Mouse (Mus musculus) adrenal gland, postnatal 0 days (tissue): ENCODE data around the gene Gata2. TPM values are rescaled to one million over a fixed set of nuclear protein-coding genes. Genes with fewer than 3 reads are reported as not detected.

Experiments used
- polyA plus RNA-seq: library from polyadenylated mRNA; unstranded; fragments of >200 nt; fragmentation: Nextera tagmentation; extraction: Ambion mirVana; gene quantifications from 2 replicates; pipeline ENCODE4 v1.2.1, GENCODE M21; 2015

Gata2 gene
- polyA plus RNA-seq, result 84.7 and 125 TPM in 2 replicates

DNA sequence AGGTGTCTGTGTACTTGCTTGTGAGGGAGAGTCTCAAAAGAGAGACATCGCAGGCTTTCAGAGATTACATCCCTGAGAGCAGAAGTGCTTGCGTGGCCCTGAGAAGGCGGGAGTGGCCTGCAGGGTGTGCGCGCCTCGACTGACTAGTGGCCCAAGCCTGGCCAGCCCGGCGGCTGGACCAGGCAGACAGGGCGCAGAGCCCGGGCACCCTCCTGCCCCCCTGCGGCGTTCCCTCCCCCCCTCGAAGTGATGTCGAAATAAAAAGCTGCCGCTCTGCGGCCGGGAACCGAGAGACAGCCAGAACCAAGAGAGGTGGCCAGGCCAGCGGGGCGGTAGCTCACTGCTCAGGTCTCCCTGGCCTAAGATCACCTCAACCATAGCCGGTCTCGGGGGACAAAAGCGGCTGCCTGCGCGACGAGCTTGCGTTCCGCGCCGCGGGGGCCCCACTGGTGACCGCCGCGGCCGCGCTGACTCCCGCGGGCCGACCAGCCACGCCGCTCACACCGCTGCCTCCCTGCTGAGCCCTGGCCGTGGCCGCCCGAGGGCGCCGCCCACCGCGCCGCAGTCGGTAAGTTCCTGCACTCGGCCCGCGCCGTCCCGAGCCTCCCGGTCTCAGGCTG lies at the start of gene Gata2:
TSS of gene Gata2 (plus strand) at position 459 of the 620 bp plus-strand sequence.

DNA sequence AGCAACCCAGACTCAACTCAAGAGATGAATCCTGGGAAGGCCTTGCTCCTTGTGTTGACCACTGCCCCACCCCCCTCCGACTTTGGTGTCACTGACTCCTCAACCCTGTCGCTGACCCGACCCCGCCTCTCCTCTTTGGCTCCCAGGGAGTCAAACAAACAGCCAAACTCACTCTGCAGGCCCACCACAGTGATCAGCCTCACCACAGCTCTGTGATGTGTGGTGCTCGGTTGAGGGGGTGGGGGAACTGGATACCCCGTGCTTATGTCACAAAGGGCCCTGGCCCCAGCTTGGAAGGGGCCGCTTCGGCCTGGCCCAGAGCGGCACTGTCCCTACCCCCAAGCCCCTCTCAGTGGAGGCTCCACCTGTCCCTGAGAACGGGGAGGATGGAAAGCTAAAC lies 28.3 kb downstream of the Gata2 start, which contains the start of gene Dnajb8:
TSS of gene Dnajb8 (plus strand) at position 301 of the 400 bp plus-strand sequence.

Other genes starting within 250 kb of the Gata2 start
- 49.4 and 70.4 TPM in 2 replicates for gene H1fx, start 212.3 kb upstream of the Gata2 start, polyA plus RNA-seq
- gene Rab7, start 148.6 kb upstream of the Gata2 start, polyA plus RNA-seq, result 190 and 234 TPM in 2 replicates
- 145 and 207 TPM in 2 replicates for gene Rpn1, start 109.4 kb upstream of the Gata2 start, polyA plus RNA-seq
- not detected in 2 replicates for gene Dnajb8, start 28.4 kb downstream of the Gata2 start, polyA plus RNA-seq